Mouse (Mus musculus) heart, embryonic 16.5 days (tissue): ENCODE results near the gene Tbx18. TPM values are rescaled to one million over a fixed set of nuclear protein-coding genes. Genes with fewer than 3 reads are reported as not detected.

Experiments used
- ATAC-seq: fragments of 200-750 bp; cut with Nextera tagmentation; replicated peaks from 2 replicates; pipeline ENCODE4 v1.8.0; 2017; ENCODE audit warnings: moderate number of reproducible peaks; ENCODE audit not compliant: insufficient read depth, low FRiP score; ENCODE audit errors: extremely low read depth
- H3K27ac ChIP-seq: fragments of 300-500 bp; sonication (generic); 2 replicates; pipeline ENCODE4 v1.5.1; 2014; ENCODE audit warnings: mild to moderate bottlenecking, low read length, control low read depth, moderate library complexity
- H3K27me3 ChIP-seq: fragments of 300-500 bp; sonication (generic); 2 replicates; pipeline ENCODE4 v1.6.1; 2014; ENCODE audit warnings: low read length, mixed read lengths; ENCODE audit not compliant: control insufficient read depth, insufficient read depth
- H3K36me3 ChIP-seq: fragments of 300-500 bp; sonication (generic); 2 replicates; pipeline ENCODE4 v1.6.1; 2014; ENCODE audit not compliant: control insufficient read depth, insufficient read depth
- H3K4me1 ChIP-seq: fragments of 300-500 bp; sonication (generic); 2 replicates; pipeline ENCODE4 v1.6.1; 2014; ENCODE audit warnings: low read length, mixed read lengths; ENCODE audit not compliant: control insufficient read depth, insufficient read depth
- H3K4me2 ChIP-seq: fragments of 300-500 bp; sonication (generic); 2 replicates; pipeline ENCODE4 v1.6.1; 2014; ENCODE audit warnings: low read depth, mild to moderate bottlenecking, control low read depth, low read length
- H3K4me3 ChIP-seq: fragments of 300-500 bp; sonication (generic); 2 replicates; pipeline ENCODE4 v1.5.1; 2014; ENCODE audit warnings: mild to moderate bottlenecking, control low read depth, low read length
- H3K9ac ChIP-seq: fragments of 300-500 bp; sonication (generic); 2 replicates; pipeline ENCODE4 v1.6.1; 2014; ENCODE audit warnings: low read length, control low read depth
- H3K9me3 ChIP-seq: fragments of 300-500 bp; sonication (generic); replicated peaks from 2 replicates; pipeline ENCODE4 v1.6.1; 2016; ENCODE audit warnings: low read length; ENCODE audit not compliant: control insufficient read depth
- WGBS: fragments of 180-500 bp; shearing (Covaris S2); extraction: QIAGEN DNeasy Blood & Tissue Kit; methylation state at CpG from one replicate; pipeline ENCODE4 v1.1.7; 2014; 5-methylcytosine and 5-hydroxymethylcytosine counted together
- polyA plus RNA-seq: library from polyadenylated mRNA; unstranded; fragments of >200 nt; fragmentation: Nextera tagmentation; extraction: Ambion mirVana; gene quantifications from 2 replicates; pipeline ENCODE4 v1.2.1, GENCODE M21; 2015

Gene Tbx18
- polyA plus RNA-seq, 1 experiment from 2014 or later = 7.5 TPM

GRCm38 (mm10) chr9:87682247-87682646 is 48.8 kb downstream of the Tbx18 start:
- H3K27ac ChIP-seq = no peak overlapping the region
- no peaks in the 10 kb centered on the region for H3K27me3 ChIP-seq
- no peaks in the 10 kb centered on the region for H3K9me3 ChIP-seq
- no peak overlapping the region for H3K4me2 ChIP-seq
- WGBS = 63% methylated on average over 11 of the region's 11 CpGs
- H3K9ac ChIP-seq = no peak overlapping the region
- no peaks in the 10 kb centered on the region for H3K4me1 ChIP-seq
- ATAC-seq = no peak
- H3K4me3 ChIP-seq = no peak overlapping the region
- no peaks in the 10 kb centered on the region for H3K36me3 ChIP-seq
